Mouse (Mus musculus) gastrocnemius, postnatal 25 days (tissue): Measurements from ENCODE around the gene Borcs7. TPM values are rescaled to one million over a fixed set of nuclear protein-coding genes. Genes with fewer than 3 reads are reported as not detected.
A peak's percentile ranks its signal among the peaks of the same experiment; 100 is the strongest.

ENCODE experiments used
- DNase-seq: peaks from one replicate; pipeline ENCODE4 v3.0.0; 2022
- long read RNA-seq, 2 experiments: library from polyadenylated mRNA; stranded (forward); transcript quantifications; one replicate each; pipeline ENCODE4 v2.0.0; 2021
- total RNA-seq, 2 experiments: library from RNA; stranded (reverse); gene quantifications; 1 replicate in 1 of 2; 2 replicates in 1 of 2; pipeline ENCODE4 v1.2.3; 2021

Borcs7 gene
- 10 to 100 TPM; 11.4 to 11.8 TPM for total RNA-seq
- long read RNA-seq, experiment 1, transcript Borcs7-201 (5 exons, 2,176 nt) = major isoform, 66 of 82 reads
- long read RNA-seq, experiment 1, partial matches to known transcripts = 0 of 82 reads
- long read RNA-seq, experiment 1, other reads (novel, unspliced or antisense) = 16 of 82 reads
- long read RNA-seq, experiment 2, transcript Borcs7-201 (5 exons, 2,176 nt) = major isoform, 46 of 59 reads
- long read RNA-seq, experiment 2, partial matches to known transcripts = 4 of 59 reads
- long read RNA-seq, experiment 2, other reads (novel, unspliced or antisense) = 9 of 59 reads

DNA sequence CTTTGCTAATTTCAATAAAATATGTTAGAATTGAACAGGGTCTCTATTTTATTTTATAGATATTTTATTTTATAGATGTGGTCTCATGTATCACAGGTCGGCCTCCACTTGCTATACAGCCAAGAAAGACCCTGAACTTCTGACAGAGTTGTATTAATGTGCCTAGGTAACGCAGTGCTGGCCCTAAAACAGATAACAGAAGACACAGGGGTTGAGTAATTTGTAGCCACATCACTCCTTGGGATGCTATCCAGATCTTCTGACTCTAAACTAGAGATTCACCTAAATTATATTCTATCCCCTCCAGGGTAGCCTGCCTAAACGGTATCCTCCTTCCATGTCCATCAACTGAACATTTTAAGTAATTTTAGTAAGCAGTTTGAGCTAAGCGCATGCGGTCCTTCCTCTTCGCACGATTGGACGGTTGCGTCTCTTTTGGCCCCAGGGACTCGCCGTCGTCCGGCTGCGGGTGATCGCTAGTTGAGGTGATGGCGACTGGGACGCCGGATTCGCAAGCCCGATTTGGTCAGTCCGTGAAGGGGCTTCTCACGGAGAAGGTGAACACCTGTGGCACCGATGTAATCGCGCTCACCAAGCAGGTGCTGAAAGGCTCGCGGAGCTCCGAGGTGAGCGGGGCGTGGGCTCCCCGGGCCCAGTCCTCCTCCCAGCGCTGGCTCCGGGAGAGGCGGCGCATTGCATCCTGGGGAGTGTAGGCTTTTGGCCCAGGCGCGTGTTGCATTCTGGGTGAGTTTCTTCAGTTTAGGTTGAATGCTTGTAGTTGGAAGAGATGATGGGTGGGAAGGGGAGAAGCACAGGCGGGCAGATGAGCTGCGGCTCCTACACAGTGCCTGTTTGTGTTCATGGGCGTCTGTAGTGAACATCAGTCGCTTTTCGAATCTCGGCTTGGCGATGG lies at the start of gene Borcs7:
Gene Borcs7 (plus strand): TSS at position 447 of the 913 bp plus-strand sequence.
- peak; percentile 80 for DNase-seq

DNA sequence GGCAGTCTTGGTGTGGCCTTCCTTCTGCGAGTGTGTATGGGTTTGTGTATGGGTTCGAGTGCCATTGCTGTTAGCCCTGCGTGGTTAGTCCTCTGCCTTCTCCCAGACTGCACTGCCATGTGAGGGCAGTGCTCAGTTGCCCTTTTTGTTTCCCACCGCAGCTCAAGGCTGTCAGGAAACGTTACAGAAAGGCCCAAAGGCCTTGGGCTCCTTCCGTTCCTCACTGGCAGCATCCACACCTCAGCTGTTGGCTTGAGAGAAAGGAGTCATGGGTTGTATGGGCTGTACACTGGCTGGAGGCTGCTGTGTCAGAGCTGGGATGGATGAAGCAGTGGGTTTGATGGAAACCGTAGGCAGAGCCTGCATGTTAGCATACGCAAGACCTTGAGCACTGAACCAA lies 48.9 kb upstream of the Borcs7 start:
- no peak for DNase-seq

DNA sequence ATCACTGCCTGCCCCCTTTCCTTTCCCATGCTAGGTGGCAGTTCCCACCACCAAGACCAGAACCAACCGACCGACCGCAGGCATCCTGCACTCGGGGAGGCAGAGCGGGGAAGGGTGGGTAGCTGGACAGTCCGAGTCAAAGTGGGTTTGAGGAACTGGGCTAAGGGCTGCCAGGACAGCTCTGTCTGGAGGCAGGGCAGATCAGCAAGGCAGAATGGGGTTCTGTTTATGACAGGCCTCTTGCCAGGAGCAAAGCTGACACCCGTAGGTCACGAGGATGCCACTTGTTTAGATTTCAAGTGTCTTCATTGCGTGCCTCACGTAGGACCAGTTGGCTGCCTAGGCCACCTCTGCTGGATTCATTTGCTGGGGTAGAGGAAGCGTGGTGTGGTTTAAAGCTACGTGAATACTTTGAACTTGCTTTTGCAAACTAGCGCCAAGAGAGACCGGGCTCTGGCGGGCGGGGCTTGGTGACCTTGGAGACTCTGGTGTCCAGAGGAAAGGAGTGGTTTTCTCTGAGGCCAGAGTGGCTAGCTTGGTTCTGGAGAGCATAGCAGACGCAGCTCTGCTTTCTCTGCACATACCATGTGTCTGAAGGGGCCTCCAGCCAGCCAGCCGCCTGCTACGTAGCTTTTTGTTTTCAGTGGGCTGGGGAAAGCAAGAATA lies 48.2 kb upstream of the Borcs7 start:
- peak; percentile 80 for DNase-seq

DNA sequence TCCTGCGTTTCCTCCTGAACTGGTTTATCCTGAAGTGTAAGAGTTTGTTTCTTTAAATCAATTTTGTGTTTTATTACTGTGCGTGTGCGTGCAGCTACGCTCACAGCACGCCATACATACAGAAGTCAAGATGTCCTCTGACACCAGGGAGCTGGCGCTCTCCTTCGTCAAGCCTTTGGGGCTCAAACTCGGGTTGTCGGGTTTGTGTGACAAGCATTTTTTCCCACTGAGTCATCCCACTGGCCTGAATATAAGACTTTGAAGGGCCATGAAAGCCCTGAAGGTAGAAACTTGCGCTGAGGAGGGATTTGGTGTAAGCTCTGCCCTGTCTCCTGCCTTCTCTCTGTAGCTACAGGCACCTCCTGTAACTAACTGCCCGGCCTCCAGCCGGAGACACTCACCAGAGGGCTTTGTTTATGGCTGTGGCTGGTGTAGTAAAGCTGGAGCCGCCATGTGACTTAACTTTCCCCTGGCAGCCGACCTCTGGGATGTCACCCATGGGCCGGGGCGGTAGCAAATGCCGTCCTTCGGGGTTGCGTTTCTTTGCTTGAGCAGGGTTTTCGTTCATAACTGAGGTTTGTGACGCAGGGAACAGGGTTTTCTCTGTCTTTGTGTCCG lies 47.5 kb upstream of the Borcs7 start:
- DNase-seq = no peak

DNA sequence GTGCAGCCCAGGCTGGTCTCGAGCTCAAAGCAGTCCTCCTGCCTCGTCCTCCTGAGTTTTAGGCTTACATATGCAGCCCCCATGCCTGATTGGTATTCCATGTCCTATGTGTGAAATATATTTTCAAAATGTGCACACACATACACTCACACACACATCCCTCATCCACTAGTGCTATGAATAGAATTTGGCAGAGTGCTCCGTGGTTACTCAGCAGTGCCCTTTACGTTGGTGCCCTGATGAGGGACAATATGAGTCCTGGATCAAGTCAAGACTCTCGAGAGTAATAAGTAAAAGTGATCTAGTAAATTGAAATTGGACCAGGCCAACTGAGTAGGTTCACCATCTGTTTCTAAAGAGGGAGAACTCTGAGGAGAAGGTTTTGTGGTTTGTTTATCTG lies 46.5 kb upstream of the Borcs7 start:
- DNase-seq = no peak

DNA sequence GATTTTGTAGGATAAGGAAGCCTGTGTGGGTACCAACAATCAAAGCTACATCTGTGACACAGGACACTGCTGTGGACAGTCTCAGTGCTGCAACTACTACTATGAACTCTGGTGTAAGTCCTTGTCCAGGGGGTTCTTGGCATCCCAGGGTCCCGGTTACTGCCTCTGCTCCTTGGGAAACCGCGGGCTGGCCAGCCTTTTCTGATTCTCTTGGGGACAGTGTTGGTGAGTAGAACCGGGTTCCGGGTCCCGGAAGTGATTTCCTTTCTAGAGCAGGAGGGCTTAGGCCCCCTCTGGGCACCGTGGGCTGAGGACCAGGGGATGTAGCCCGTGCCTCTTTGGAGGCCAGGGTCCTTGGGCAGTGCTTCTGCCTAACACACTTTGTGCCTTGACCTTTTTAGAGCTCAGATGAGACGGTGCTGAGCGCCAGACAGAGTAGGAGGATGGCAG lies 45.3 kb upstream of the Borcs7 start:
- no peak for DNase-seq

DNA sequence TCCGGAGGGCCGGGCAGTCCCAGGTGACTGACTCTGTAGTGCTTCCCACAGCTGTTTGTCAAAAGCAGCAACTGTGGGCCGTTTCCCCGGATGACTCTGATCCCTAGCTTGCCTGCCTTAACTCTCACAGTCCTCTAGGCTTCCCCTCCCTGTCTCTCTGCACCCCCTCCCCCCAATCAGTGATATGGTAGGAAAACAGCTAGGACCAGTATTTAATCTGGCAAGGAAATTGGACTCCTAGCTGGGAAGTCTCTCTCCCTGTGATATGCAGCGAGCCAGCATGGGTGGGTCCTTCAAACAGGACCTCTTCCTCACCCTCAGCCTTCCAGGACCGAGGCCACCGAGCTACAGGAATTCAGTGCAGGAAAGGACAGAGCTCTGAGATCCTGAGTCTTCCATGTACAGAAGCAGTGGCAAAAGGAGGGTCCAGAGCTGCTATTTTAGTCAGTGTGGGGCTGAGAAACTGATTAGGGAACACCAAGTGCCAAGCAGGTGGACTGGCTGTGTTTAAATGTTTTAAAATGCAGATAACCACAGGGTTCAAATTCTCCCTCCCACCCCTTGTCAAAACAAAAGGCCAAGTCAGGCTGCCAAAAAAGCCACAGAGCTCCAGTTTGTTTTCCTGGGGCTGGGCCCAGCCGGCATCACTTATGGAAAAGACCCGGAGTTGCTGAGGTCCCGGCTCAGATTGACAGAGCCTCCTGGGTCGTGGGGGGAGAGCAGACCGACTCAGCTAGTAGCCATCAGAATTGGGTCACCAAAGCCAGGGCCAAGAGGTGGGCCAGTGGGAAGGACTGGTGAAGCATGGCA lies 44.7 kb upstream of the Borcs7 start:
- DNase-seq = peak; percentile 64

DNA sequence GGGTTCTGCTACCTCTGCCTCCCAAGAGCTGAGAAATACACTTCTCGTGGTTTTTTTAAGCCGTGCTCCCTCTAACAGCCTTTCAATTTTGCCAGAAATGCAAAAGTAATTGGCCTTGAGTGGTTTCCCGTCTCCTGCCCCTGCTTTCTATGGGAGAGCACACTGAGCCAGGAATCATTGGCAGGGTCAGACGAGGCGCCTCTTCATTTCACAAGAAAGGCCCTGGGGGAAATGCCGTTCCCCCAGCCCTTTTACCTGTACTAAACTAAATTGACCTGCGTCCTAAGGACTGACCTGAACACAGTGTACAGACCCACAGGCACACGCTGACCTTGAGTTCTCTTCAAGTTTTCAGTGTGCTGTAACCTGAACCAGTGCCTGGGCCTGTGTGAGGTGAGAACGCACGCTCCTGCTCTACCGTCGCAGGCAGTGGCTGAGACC lies 43.6 kb upstream of the Borcs7 start:
- peak; percentile 76 for DNase-seq

DNA sequence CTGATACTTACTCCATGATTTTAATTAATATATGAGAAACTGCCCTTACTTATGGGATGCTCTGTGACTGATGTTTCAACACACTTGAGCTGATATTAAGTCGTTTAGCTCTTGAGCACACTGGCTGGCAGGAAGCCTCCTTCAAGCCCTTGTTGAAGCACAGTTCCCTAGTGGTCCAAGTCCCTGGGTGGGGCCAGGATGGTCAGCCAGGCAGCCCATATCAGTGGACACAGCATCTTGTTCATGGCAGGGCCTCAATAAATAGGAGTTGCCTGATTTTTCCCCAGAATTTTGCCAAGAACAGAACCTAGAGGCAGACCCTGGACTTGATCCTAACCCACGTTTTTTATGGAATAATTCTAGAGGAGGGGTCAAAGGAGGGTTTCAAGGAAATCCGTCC lies 42.5 kb upstream of the Borcs7 start:
- DNase-seq = peak; percentile 53

DNA sequence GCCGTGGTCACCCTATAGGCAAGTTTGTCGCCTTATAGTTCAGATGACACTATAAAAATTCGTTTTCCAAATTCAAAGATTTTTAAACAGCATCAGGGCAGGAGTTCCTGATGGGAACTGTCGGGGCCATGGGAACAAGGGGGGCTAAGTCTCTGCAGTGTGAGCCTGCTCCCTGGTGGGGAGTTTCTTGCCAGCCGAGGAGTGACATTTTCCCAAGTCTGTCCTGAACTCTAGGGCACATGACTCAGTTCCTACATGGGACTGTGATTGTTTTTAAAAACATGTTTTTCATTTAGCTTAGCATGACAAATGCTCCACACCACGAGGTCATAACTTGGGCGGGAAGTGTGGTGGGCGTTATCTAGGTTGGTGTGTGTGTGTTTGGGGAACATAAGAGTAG lies 41.9 kb upstream of the Borcs7 start:
- DNase-seq = no peak

DNA sequence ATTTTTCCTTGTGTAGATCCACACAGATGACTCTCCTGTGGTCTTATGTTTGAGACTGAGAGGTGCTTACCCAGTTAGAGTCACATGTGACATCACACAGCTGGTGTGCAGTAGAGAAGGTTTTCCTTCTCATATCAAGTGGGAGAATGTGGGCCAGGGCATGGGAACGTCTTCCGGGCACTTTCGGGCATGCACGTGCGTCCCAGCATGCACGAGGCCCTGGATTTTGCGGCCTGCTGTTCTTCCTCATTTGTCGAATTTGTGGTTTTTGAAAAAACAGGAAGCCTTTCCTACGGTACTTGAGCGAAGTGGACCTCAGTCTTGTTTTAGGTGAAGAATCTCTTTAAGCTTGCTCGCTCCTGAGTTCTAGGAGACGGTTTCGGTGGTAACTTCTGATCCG lies 41.1 kb upstream of the Borcs7 start:
- no peak for DNase-seq

DNA sequence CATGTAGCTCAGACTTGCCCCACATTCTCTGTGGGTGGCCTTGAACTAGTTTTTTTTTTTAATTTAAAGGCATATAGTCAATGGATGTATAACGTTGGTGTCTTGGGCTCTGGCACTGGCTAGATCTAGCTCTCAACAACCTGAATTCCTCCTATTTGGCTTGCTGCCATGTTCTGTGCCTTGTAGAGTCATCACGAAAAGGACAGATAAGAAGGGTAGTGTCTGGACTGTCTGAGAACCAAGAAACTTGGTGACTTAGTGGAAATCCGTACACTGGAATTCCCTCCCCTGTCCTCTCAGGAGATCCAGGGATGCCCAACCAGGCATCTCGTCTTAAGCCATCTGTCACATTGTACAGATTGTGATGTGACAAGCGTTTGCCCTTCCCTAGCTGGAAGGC lies 36.5 kb upstream of the Borcs7 start:
- no peak for DNase-seq

DNA sequence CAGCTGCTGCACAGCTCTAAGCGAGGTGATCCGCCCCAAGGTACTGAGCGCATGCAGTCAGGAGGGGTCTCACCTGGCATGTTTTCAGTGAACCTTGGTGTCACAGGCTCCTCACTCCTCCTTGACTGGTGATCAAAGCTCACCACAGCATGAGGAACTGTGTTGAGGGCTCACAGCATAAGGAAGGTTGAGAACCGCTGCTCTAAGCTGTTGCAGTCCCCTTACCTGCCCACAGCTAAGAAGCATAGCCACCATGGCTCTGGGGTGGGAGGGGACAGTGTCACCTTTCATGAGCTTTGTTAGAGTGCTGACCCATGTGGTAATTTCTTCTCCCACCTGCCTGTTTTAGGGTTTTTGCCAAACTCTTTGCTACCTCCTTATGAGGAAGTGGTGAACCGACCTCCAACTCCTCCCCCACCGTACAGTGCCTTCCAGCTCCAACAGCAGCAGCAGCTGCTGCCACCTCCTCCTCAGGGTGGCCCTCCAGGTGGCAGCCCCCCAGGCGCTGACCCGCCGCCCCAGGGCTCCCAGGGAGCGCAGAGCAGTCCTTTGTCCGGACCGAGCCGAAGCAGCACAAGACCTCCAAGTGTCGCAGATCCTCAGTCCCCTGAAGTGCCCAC lies 36.0 kb upstream of the Borcs7 start:
- no peak for DNase-seq

DNA sequence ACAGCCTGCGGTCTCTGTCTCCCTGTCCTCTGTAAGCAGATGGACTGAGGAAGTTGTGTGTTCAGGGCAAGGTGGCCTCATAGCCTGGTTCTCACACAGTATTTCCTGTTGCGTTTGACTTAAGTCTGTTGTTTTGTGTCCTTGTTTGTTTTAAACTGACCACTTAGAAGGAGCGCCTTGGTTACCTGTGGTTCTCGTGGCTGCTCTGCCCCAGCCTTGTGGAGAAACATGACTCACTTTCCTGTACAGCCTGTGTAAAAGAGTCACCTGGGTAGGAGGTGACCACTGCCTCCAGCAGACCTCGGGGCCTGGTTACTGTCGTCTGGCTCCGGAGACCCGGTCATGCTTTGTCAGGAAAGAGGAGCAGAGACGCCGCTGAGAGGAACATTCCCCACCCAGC lies 34.1 kb upstream of the Borcs7 start:
- DNase-seq = no peak

DNA sequence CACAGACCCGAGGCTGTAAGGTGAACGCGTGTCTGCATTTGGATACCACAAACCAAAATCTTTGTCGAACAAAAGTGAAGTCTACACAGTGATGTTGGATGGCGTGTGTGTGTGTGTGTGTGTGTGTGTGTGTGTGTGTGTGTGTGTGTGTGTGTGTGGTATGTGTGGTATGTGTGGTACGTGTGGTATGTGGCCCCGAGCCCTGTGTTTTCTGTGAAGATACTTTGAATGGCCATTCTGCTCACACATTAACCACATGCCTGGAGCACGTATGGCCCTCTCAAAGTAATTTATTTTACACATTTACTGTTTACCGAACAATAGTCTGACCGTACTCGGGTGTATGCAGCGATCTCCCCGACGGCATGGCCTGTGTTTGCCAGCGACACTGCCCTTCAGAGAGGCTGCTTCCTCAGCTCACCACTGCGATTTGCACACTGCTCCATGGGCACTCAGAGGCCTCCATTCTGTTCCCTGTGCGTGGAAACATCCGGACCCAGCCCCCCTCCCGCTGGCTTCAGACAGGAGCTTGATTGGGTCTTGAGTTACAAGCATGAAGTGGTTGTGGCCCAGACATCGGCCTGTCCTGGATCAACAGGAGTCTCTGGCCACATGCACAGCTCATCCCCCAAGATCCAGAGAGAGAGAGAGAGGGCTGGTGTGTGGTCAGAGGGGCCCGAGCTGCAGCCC lies 33.4 kb upstream of the Borcs7 start:
- DNase-seq = no peak

DNA sequence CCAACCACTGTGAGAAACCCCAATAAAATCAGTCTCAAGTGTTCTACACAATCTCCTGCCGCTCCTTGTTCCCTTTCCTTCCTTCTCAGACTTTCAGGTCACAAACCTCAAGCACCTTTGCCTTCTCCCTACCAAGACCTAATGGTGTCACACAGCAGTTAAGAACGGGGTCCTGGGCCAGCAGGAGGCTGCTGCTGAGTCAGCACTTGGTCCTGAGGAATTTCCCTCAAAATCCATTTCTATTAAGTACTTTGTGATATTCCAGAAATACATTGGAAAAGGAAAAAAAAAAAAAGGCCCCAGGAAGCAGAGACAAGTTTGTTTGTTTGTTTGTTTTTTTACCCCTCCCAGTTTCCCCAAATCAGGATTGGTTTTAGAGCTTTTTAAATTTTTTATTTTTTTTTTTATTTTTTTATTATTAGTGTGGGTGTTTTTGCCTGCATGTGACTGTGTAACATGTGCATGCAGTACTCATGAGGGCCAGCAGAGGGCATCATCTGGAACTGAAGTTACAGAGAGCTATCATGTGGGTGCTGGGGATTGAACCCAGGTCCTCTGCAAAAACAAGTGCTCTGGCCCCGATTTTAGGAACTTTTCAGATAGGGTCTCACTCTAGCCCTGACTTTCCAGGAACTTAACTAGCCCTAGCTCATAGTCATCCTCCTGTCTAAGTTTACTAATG lies 32.2 kb upstream of the Borcs7 start:
- DNase-seq = no peak

DNA sequence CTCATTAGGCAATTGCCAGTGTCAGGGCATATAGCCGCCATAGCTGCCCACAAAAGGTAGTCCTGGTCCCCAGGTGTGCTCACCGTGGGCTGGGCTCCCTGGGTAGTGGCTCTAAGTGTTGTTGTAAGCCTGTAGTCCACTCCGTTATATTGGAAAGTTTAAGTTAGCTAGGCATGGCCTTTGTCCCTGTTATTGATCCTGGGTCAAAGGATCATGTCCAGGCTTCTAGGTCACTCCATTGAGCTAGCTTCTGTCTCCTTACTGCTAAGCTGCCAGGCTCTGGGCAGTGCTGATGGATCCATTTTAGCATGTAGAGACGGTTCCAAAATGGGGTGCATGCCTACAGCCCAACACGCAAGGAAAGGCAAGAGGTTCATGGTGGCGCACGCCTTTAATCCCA lies 31.4 kb upstream of the Borcs7 start:
- DNase-seq = no peak

DNA sequence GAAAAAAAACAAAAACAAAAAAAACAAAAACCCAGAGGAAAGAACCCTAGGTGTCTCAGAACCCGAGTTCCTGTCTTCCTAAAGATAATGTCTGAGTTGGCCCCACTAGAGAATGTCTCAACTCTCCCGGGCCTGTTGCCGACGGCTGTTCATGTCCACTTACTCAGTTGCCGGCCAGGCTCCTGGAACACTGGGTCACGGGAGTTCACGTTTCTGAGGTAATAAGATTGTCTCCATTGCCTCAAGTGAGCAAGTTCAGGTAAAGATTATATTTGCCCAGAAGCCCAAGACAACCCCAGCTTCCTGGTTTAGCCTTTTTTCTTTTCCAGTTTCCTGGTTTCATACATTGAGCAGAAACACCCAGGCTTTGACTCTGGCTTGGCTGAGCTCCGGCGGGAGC lies 30.9 kb upstream of the Borcs7 start:
- no peak for DNase-seq

DNA sequence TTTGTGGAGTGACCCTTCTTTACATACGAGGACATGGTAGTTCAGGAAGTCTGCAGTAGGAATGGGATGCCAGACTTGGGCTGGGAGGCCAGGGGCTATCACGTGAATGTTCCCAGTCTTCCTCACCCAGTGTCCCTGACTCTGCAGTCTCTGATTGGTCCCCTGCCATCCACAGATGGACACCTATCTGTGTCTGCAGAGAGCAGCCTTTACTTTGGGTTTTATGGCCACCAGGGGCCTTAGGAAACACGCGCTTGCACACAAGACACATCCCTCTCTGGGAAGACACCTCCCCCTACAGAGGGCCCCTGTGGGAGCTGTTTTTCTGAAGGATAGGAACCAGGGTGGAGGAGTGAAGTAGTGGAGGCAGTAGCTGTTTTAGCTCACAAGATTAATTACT lies 28.2 kb upstream of the Borcs7 start:
- DNase-seq = no peak

DNA sequence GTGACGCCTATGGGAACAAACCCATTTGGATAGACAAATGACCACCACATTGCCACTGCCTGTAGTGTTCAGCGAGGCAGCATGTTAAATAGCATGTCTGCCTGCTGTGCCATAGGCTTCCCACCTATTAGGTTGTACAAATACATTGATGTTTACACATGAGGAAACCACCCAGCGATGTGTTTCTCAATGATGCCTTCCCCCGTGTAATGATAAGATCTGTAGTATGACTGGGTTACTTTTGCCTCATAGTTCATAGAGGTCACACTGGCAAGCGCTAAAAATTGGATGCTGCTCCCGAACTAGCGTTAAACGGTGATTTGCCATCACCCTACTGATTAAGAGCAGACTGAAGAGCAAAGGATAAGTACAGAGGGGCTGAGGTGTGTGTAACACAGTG lies 27.5 kb upstream of the Borcs7 start:
- no peak for DNase-seq
